Mouse (Mus musculus): ENCODE data around the gene Wwox. TPM values are rescaled to one million over a fixed set of nuclear protein-coding genes. Genes with fewer than 3 reads are reported as not detected.
A peak's percentile ranks its signal among the peaks of the same experiment; 100 is the strongest.

Wwox gene
- polyA plus RNA-seq, 1 experiment from 2014 or later = 13.3 TPM

DNA sequence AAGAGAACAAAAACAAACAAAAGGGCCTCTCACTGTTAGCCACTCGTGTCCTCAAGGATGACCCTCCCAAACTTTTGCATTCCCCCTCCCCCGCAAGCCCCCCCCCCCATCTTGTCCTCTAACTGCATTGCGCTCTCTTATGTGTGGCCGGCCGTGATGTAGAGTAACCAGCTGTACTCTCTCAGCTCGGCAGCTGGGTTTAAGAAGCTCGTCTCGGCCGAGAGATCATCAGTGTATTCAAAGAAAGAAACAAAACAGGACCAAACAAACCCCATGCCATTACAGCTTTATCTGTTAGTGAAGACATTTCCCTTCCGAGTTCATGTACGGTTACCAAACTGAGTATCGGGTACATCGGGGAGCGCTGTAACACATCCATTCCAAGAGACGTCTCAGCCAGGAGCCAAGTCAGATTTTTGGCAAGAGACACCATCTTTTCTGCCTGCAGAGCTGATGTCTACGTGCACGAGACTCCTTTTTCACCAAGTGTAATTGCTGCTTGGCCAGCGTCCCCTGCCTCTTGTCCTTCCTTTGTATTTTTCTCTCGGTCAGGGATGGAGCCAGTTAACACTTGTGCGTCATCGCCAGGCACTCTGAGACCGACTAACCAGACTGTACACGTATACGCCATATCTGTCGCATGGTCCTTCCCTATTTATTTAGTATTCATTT is 18.8 kb downstream of the Wwox start:
- Histone ChIP-seq H3K9ac (ENCODE audit: low read depth, low read length) (no peak overlapping the region), H3K4me3 (ENCODE audit: low read depth, low read length) (no peak overlapping the region), H3K27ac (ENCODE audit: low read length) (no peak overlapping the region), H3K4me2 (ENCODE audit: low read length) (no peak overlapping the region), H3K27me3 (ENCODE audit: control insufficient read depth, insufficient read depth, low read depth, low read length) (peaks cover 2% of the 10 kb centered on the region), H3K36me3 (ENCODE audit: control insufficient read depth, insufficient read depth, low read length) (no peaks in the 10 kb centered on the region), H3K9me3 (replicated peaks; ENCODE audit: control insufficient read depth, low read length, poor library complexity, severe bottlenecking) (no peaks in the 10 kb centered on the region), H3K4me1 (ENCODE audit: control insufficient read depth, insufficient read depth, low read length) (peaks cover 4% of the 10 kb centered on the region; the same call in 1 of the 2 replicates)
- no peak for ATAC-seq
- WGBS = 73% methylated on average over 25 of the region's 25 CpGs

DNA sequence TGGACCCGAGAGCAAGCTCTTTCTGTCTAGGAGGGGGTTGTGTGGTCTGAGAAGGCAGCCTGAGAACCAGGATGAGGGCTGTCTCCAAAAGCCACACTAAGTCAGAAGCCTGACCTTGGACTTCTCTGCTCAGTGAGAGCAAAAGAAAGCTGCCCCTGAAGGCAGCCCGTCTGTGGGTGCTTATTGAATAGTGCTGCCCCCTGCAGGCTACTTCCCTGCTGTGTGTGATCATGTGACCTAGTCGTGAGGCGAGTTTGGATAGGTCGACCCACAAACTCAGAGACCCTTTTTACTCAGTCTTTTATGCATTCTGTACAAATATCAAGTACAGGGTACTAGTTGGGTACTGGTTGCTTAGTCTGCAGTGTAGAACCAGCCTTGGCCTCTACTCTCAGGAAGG is 21.1 kb downstream of the Wwox start:
- Histone ChIP-seq H3K9ac (ENCODE audit: low read depth, low read length) (no peak overlapping the region), H3K4me1 (ENCODE audit: control insufficient read depth, insufficient read depth, low read length) (peaks cover 5% of the 10 kb centered on the region; the same call in 1 of the 2 replicates), H3K36me3 (ENCODE audit: control insufficient read depth, insufficient read depth, low read length) (no peaks in the 10 kb centered on the region), H3K9me3 (replicated peaks; ENCODE audit: control insufficient read depth, low read length, poor library complexity, severe bottlenecking) (no peaks in the 10 kb centered on the region), H3K4me2 (ENCODE audit: low read length) (no peak overlapping the region), H3K27ac (ENCODE audit: low read length) (no peak overlapping the region), H3K4me3 (ENCODE audit: low read depth, low read length) (no peak overlapping the region), H3K27me3 (ENCODE audit: control insufficient read depth, insufficient read depth, low read depth, low read length) (peaks cover 2% of the 10 kb centered on the region)
- 69% methylated on average over 5 of the region's 5 CpGs for WGBS
- no peak for ATAC-seq

DNA sequence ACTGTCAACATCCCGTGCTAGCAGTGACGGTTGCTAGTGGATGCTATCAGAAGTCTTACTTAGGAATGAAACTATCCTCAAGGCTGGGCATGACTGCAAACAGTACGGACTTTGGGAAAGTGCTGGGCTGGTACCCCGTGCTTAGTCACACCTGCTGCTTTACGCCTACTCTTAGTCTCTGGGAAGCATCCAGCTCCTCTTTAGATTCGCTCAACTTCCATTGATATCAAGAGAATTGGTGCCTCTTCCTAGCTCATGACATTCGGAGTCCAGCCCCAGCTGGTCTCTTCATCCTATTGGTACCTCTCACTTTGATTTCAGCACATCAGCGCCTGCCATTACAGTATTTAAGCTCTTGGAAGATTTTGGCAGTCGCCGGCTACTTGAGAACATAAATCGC is 23.1 kb downstream of the Wwox start:
- no peaks in the 10 kb centered on the region for H3K36me3 ChIP-seq (ENCODE audit: control insufficient read depth, insufficient read depth, low read length)
- WGBS = 86% methylated on average over 11 of the region's 11 CpGs
- H3K9me3 ChIP-seq (replicated peaks; ENCODE audit: control insufficient read depth, low read length, poor library complexity, severe bottlenecking) = no peaks in the 10 kb centered on the region
- H3K27me3 ChIP-seq (ENCODE audit: control insufficient read depth, insufficient read depth, low read depth, low read length) = peaks cover 2% of the 10 kb centered on the region
- H3K4me1 ChIP-seq (ENCODE audit: control insufficient read depth, insufficient read depth, low read length) = peaks cover 5% of the 10 kb centered on the region; the same call in 1 of the 2 replicates
- ATAC-seq = no peak
- H3K4me3 ChIP-seq (ENCODE audit: low read depth, low read length) = no peak overlapping the region
- H3K4me2 ChIP-seq (ENCODE audit: low read length) = no peak overlapping the region
- H3K9ac ChIP-seq (ENCODE audit: low read depth, low read length) = no peak overlapping the region
- no peak overlapping the region for H3K27ac ChIP-seq (ENCODE audit: low read length)

DNA sequence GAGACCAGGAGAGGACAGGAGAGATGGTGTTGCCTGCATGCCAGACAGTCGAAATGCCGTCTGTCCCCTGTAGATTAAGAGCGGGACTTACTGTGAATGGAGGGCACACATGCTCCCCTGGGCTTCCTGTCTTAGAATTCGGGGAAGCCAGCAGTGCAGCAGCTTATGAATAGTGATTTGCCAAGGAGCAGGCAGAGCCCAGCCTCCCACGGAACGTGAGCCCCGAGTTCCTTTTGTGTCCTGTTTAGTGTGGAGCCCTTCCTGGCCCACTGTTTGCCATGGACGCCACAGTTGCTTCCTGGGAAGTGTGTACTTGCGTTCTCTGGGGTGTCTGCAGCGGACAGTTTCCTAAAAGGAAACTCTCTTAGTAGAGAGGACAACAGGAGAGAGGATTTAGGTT is 23.9 kb downstream of the Wwox start:
- no peak overlapping the region for H3K4me3 ChIP-seq (ENCODE audit: low read depth, low read length)
- H3K4me2 ChIP-seq (ENCODE audit: low read length) = no peak overlapping the region

GRCm38 (mm10) chr8:114468526-114469207 is 29.2 kb downstream of the Wwox start:
- no peak overlapping the region for H3K4me3 ChIP-seq (ENCODE audit: low read depth, low read length)
- no peak for ATAC-seq
- no peaks in the 10 kb centered on the region for H3K36me3 ChIP-seq (ENCODE audit: control insufficient read depth, insufficient read depth, low read length)
- H3K27me3 ChIP-seq (ENCODE audit: control insufficient read depth, insufficient read depth, low read depth, low read length) = no peaks in the 10 kb centered on the region
- 56% methylated on average over 21 of the region's 21 CpGs for WGBS
- no peak overlapping the region for H3K4me2 ChIP-seq (ENCODE audit: low read length)
- H3K4me1 ChIP-seq (ENCODE audit: control insufficient read depth, insufficient read depth, low read length) = no peaks in the 10 kb centered on the region
- no peaks in the 10 kb centered on the region for H3K9me3 ChIP-seq (replicated peaks; ENCODE audit: control insufficient read depth, low read length, poor library complexity, severe bottlenecking)
- no peak overlapping the region for H3K9ac ChIP-seq (ENCODE audit: low read depth, low read length)
- H3K27ac ChIP-seq (ENCODE audit: low read length) = no peak overlapping the region

More for the DNA sequence above, 23.9 kb downstream of the Wwox start:
- Histone ChIP-seq H3K9me3 (replicated peaks; ENCODE audit: control insufficient read depth, low read length, poor library complexity, severe bottlenecking) (no peaks in the 10 kb centered on the region), H3K27ac (ENCODE audit: low read length) (peak overlapping the region; percentile 3; the same call in 1 of the 2 replicates), H3K36me3 (ENCODE audit: control insufficient read depth, insufficient read depth, low read length) (no peaks in the 10 kb centered on the region), H3K4me1 (ENCODE audit: control insufficient read depth, insufficient read depth, low read length) (peaks cover 5% of the 10 kb centered on the region; the same call in 1 of the 2 replicates), H3K27me3 (ENCODE audit: control insufficient read depth, insufficient read depth, low read depth, low read length) (peaks cover 2% of the 10 kb centered on the region), H3K9ac (ENCODE audit: low read depth, low read length) (no peak overlapping the region)
- no peak for ATAC-seq
- whole genome bisulfite sequencing = 38% methylated on average over 10 of the region's 10 CpGs

GRCm38 (mm10) chr8:114469208-114469590 is 29.7 kb downstream of the Wwox start:
- no peak for ATAC-seq
- no peak overlapping the region for H3K4me2 ChIP-seq (ENCODE audit: low read length)
- H3K27me3 ChIP-seq (ENCODE audit: control insufficient read depth, insufficient read depth, low read depth, low read length) = no peaks in the 10 kb centered on the region
- H3K9me3 ChIP-seq (replicated peaks; ENCODE audit: control insufficient read depth, low read length, poor library complexity, severe bottlenecking) = no peaks in the 10 kb centered on the region
- H3K4me3 ChIP-seq (ENCODE audit: low read depth, low read length) = no peak overlapping the region
- H3K4me1 ChIP-seq (ENCODE audit: control insufficient read depth, insufficient read depth, low read length) = no peaks in the 10 kb centered on the region
- 88% methylated on average over 10 of the region's 10 CpGs for WGBS
- no peak overlapping the region for H3K27ac ChIP-seq (ENCODE audit: low read length)
- H3K9ac ChIP-seq (ENCODE audit: low read depth, low read length) = no peak overlapping the region
- H3K36me3 ChIP-seq (ENCODE audit: control insufficient read depth, insufficient read depth, low read length) = no peaks in the 10 kb centered on the region

- no peak overlapping the region for H3K4me3 ChIP-seq (ENCODE audit: low read depth, low read length)
- no peaks in the 10 kb centered on the region for H3K9me3 ChIP-seq (replicated peaks; ENCODE audit: control insufficient read depth, low read length, poor library complexity, severe bottlenecking)
- H3K27me3 ChIP-seq (ENCODE audit: control insufficient read depth, insufficient read depth, low read depth, low read length) = no peaks in the 10 kb centered on the region
- WGBS = 89% methylated on average over 11 of the region's 11 CpGs
- ATAC-seq = no peak
- no peak overlapping the region for H3K4me2 ChIP-seq (ENCODE audit: low read length)
- H3K27ac ChIP-seq (ENCODE audit: low read length) = no peak overlapping the region
- H3K4me1 ChIP-seq (ENCODE audit: control insufficient read depth, insufficient read depth, low read length) = no peaks in the 10 kb centered on the region
- H3K36me3 ChIP-seq (ENCODE audit: control insufficient read depth, insufficient read depth, low read length) = no peaks in the 10 kb centered on the region
- no peak overlapping the region for H3K9ac ChIP-seq (ENCODE audit: low read depth, low read length)
These were observed 34.1 kb downstream of the Wwox start for GRCm38 (mm10) chr8:114473546-114473945.

DNA sequence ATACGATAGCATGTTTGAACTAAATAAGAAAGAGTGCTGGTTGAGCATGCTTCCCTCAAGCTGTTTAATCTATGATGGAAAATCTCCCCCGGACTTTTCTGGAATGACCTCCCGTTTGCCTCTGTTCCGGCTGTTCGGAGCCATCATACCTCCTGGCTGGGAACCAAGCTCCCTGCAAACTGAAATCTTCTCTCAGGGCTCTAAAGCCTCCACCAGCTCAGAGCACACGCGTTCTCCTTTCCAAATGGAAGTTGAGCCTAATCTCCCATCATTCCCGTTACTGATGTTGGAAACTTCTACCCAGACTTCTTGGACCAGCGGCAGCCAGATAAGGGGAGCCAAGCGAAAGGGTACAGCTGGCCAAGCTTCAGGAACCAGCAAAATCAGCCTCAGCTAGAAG is 37.5 kb downstream of the Wwox start:
- no peak overlapping the region for H3K27ac ChIP-seq (ENCODE audit: low read length)
- H3K9ac ChIP-seq (ENCODE audit: low read depth, low read length) = no peak overlapping the region
- H3K27me3 ChIP-seq (ENCODE audit: control insufficient read depth, insufficient read depth, low read depth, low read length) = no peaks in the 10 kb centered on the region
- 92% methylated on average over 10 of the region's 10 CpGs for WGBS
- H3K9me3 ChIP-seq (replicated peaks; ENCODE audit: control insufficient read depth, low read length, poor library complexity, severe bottlenecking) = no peaks in the 10 kb centered on the region
- no peaks in the 10 kb centered on the region for H3K4me1 ChIP-seq (ENCODE audit: control insufficient read depth, insufficient read depth, low read length)
- no peak overlapping the region for H3K4me3 ChIP-seq (ENCODE audit: low read depth, low read length)
- no peak overlapping the region for H3K4me2 ChIP-seq (ENCODE audit: low read length)
- H3K36me3 ChIP-seq (ENCODE audit: control insufficient read depth, insufficient read depth, low read length) = no peaks in the 10 kb centered on the region
- ATAC-seq = no peak

DNA sequence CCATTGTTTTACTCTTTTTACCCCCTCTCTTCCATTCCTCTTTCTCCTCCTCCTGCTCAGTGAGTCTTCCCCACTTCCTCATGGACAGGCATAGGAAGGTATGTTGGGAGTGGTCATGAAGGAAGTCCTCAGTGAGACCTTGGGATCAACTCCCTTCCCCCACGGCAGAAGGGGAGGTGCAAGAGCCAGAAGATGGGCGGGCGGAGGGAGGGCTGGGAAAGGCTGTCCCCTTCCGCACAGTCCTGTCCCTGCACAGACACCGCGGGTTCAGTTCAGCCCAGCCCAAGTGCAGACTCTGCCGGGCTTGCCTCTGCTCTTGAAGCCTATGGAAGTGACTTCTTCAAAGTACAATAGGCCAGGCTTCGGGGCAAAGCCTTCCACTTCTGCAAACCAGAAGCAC is 38.3 kb downstream of the Wwox start:
- H3K27ac ChIP-seq (ENCODE audit: low read length) = no peak overlapping the region
- H3K9ac ChIP-seq (ENCODE audit: low read depth, low read length) = no peak overlapping the region
- no peaks in the 10 kb centered on the region for H3K27me3 ChIP-seq (ENCODE audit: control insufficient read depth, insufficient read depth, low read depth, low read length)
- no peaks in the 10 kb centered on the region for H3K9me3 ChIP-seq (replicated peaks; ENCODE audit: control insufficient read depth, low read length, poor library complexity, severe bottlenecking)
- no peaks in the 10 kb centered on the region for H3K4me1 ChIP-seq (ENCODE audit: control insufficient read depth, insufficient read depth, low read length)
- H3K4me3 ChIP-seq (ENCODE audit: low read depth, low read length) = no peak overlapping the region
- whole genome bisulfite sequencing = 89% methylated on average over 8 of the region's 8 CpGs
- H3K36me3 ChIP-seq (ENCODE audit: control insufficient read depth, insufficient read depth, low read length) = no peaks in the 10 kb centered on the region
- no peak overlapping the region for H3K4me2 ChIP-seq (ENCODE audit: low read length)
- ATAC-seq = no peak

All from midbrain, embryonic 16.5 days (tissue).